Mouse (Mus musculus) liver, postnatal 0 days (tissue): ENCODE data around the gene Tgm2.

ENCODE experiments used
- CTCF ChIP-seq: sonication (generic); IDR thresholded peaks from 2 replicates; pipeline ENCODE4 v1.5.1; 2016; ENCODE audit warnings: antibody characterized with exemption, low read depth
- EP300 ChIP-seq: IDR thresholded peaks from 2 replicates; pipeline ENCODE4 v1.6.1; 2016; ENCODE audit warnings: antibody characterized with exemption, low read depth, mild to moderate bottlenecking

DNA sequence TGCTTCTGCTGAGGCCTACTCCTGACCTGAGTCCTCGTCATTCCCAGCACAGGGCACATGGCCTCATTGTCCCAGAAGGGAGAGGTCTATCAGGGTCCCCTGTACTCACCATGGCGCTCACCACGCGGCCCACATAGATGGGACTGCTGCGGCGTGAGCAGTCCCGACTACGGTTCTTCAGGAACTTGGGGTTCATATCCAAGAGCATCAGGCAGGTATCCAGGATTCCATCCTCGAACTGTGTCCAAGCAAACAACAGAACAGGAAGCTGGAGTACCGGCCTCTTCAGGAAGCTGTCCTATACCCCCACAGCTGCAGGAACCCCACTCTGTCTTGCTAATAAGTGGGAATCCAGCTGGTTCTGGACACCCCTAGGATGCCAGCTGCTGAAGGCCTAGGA lies 13.9 kb downstream of the Tgm2 start:
- TF ChIP-seq CTCF (no peak), EP300 (no peak)
